27 mouse cellular contexts compared by ENCODE assay signal in the genomic region with DNA sequence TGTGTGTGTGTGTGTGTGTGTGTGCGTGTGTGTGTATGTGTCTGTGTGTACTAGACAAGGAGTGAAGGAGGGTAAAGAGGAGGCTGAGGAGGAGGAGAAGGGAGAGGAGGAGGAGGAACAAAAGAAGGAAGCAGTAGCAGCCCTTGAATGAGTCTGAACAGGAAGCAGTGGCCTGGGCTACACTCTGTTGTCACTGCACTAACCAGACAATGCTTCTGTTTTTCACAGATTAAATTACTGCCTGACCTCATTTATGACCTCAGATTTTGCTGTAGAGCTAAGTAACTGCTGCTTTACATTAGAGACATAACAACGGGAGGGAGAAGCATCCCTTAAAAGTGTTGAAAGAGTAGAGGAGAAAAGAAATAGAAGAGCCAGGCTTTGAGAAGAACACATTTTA. TPM values are rescaled to one million over a fixed set of nuclear protein-coding genes. Genes with fewer than 3 reads are reported as not detected.
DNase-seq lines count a peak whose midpoint lies in the region; ATAC-seq and TF ChIP-seq lines count a peak whose summit lies in the region.
"Had no signal": no experiment of that assay in that cellular context is flagged by ENCODE, and none has a peak within 500 bp of the region (broad histone marks: within the 10 kb centered on the region; RNA-seq: fewer than 3 reads in every experiment).

No protein-coding gene starts in this region.

- no peaks in the 10 kb centered on the region for H3K36me3 ChIP-seq in embryonic facial prominence, embryonic 11.5 days (replicated peaks; ENCODE audit: control insufficient read depth, insufficient read depth, low read depth, low read length)
- H3K36me3 ChIP-seq in embryonic facial prominence, embryonic 10.5 days (replicated peaks) = no peaks in the 10 kb centered on the region
- no peaks in the 10 kb centered on the region for H3K36me3 ChIP-seq in lung, embryonic 14.5 days (ENCODE audit: insufficient read depth)
- H3K36me3 ChIP-seq in neural tube, embryonic 14.5 days (ENCODE audit: control insufficient read depth, insufficient read depth, low read length) = no peaks in the 10 kb centered on the region
- H3K36me3 ChIP-seq: heart, embryonic 12.5 days; stomach, embryonic 15.5 days had no signal

- no peak overlapping the region for H3K9ac ChIP-seq in embryonic facial prominence, embryonic 11.5 days (replicated peaks; ENCODE audit: low read length)
- no peak overlapping the region for H3K9ac ChIP-seq in lung, embryonic 14.5 days
- no peak overlapping the region for H3K9ac ChIP-seq in neural tube, embryonic 14.5 days (replicated peaks; ENCODE audit: low read depth, low read length)
- H3K9ac ChIP-seq: forebrain, postnatal 0 days; heart, embryonic 12.5 days; stomach, embryonic 15.5 days had no signal

- no peak for TF ChIP-seq CTCF in lung, embryonic 14.5 days (IDR thresholded peaks at IDR 0.05; ENCODE audit: low read depth)
- TF ChIP-seq CTCF in left cerebral cortex, adult 2 months (IDR thresholded peaks at IDR 0.05) = no peak

- no peak overlapping the region for H3K27ac ChIP-seq in embryonic facial prominence, embryonic 11.5 days (replicated peaks; ENCODE audit: low read depth, low read length)
- no peak overlapping the region for H3K27ac ChIP-seq in embryonic facial prominence, embryonic 10.5 days (replicated peaks)
- no peak overlapping the region for H3K27ac ChIP-seq in lung, embryonic 14.5 days (ENCODE audit: low read depth)
- no peak overlapping the region for H3K27ac ChIP-seq in neural tube, embryonic 14.5 days (ENCODE audit: low read depth, low read length)
- H3K27ac ChIP-seq in left cerebral cortex, adult 2 months = no peak overlapping the region
- H3K27ac ChIP-seq: stomach, embryonic 15.5 days had no signal

- no peak overlapping the region for H3K4me2 ChIP-seq in embryonic facial prominence, embryonic 11.5 days (ENCODE audit: low read depth, low read length)
- no peak overlapping the region for H3K4me2 ChIP-seq in lung, embryonic 14.5 days
- H3K4me2 ChIP-seq in neural tube, embryonic 14.5 days (ENCODE audit: low read depth, low read length) = peak overlapping the region; percentile 9; the same call in 1 of the 2 replicates
- H3K4me2 ChIP-seq: heart, embryonic 12.5 days; midbrain, embryonic 11.5 days; stomach, embryonic 15.5 days had no signal

- DNase-seq in embryonic facial prominence, embryonic 11.5 days (ENCODE audit: low spot score) = peak; percentile 26
- no peak for DNase-seq in embryonic facial prominence, embryonic 10.5 days (ENCODE audit: low spot score)
- DNase-seq in lung, embryonic 14.5 days = peak; percentile 19
- no peak for DNase-seq in lung, adult 18-20 months
- peak; percentile 6 for DNase-seq in MEL-GATA-1-ER (ENCODE audit: extremely low read depth, low read depth)
- DNase-seq in left cerebral cortex, adult 2 months (ENCODE audit: extremely low spot score in 1 of 2, low spot score in 2 of 2) = no peak
- DNase-seq: adrenal gland, adult 8-10 months; cerebellum, adult 11-12 months; cerebellum, postnatal 10 days; forebrain, postnatal 0 days; gastrocnemius, postnatal 25 days; heart, adult 18-20 months; heart, postnatal 10 days; kidney, adult 11 months; lung, postnatal 10 days had no signal

- intact Hi-C loops in left cerebral cortex, adult 2 months (cut with DNase I) = no loop called here

- peaks cover 23% of the 10 kb centered on the region for H3K27me3 ChIP-seq in embryonic facial prominence, embryonic 11.5 days (ENCODE audit: control insufficient read depth, insufficient read depth, low read length)
- H3K27me3 ChIP-seq in embryonic facial prominence, embryonic 10.5 days (replicated peaks; ENCODE audit: low read depth, poor library complexity, severe bottlenecking) = peaks cover 54% of the 10 kb centered on the region
- H3K27me3 ChIP-seq in lung, embryonic 14.5 days (ENCODE audit: insufficient read depth, low read length) = peaks cover 32% of the 10 kb centered on the region
- H3K27me3 ChIP-seq in neural tube, embryonic 14.5 days (ENCODE audit: control insufficient read depth, insufficient read depth, low read length) = peaks cover 16% of the 10 kb centered on the region

- H3K4me3 ChIP-seq in embryonic facial prominence, embryonic 11.5 days (ENCODE audit: low read depth, low read length) = no peak overlapping the region
- no peak overlapping the region for H3K4me3 ChIP-seq in embryonic facial prominence, embryonic 10.5 days
- no peak overlapping the region for H3K4me3 ChIP-seq in lung, embryonic 14.5 days (ENCODE audit: low read depth, low read length)
- no peak overlapping the region for H3K4me3 ChIP-seq in neural tube, embryonic 14.5 days (ENCODE audit: low read depth, low read length)
- H3K4me3 ChIP-seq in left cerebral cortex, adult 2 months = no peak overlapping the region
- H3K4me3 ChIP-seq: heart, embryonic 12.5 days; stomach, embryonic 15.5 days had no signal

- ATAC-seq in embryonic facial prominence, embryonic 11.5 days (replicated peaks; ENCODE audit: insufficient number of reproducible peaks, low FRiP score, low TSS enrichment, low read depth) = no peak
- ATAC-seq in lung, embryonic 14.5 days (ENCODE audit: insufficient read depth) = no peak
- no peak for ATAC-seq in neural tube, embryonic 14.5 days (ENCODE audit: low read depth)
- ATAC-seq in frontal cortex, adult (ENCODE audit: low TSS enrichment) = no peak
- ATAC-seq: activated CD4-positive, CD25-positive, alpha-beta regulatory T cell, adult 4 months; CD4-positive, CD25-positive, alpha-beta regulatory T cell, adult 4 months; forebrain, postnatal 0 days had no signal

- WGBS in embryonic facial prominence, embryonic 11.5 days = 42% methylated on average over 2 of the region's 2 CpGs
- WGBS in embryonic facial prominence, embryonic 10.5 days = 41% methylated on average over 2 of the region's 2 CpGs
- 53% methylated on average over 2 of the region's 2 CpGs for WGBS in lung, embryonic 14.5 days
- WGBS in neural tube, embryonic 14.5 days = 35% methylated on average over 2 of the region's 2 CpGs

- H3K4me1 ChIP-seq in embryonic facial prominence, embryonic 11.5 days (ENCODE audit: control insufficient read depth, insufficient read depth, low read length) = peaks cover 4% of the 10 kb centered on the region
- H3K4me1 ChIP-seq in embryonic facial prominence, embryonic 10.5 days = peaks cover 39% of the 10 kb centered on the region
- H3K4me1 ChIP-seq in lung, embryonic 14.5 days (ENCODE audit: insufficient read depth) = no peaks in the 10 kb centered on the region
- peaks cover 12% of the 10 kb centered on the region for H3K4me1 ChIP-seq in neural tube, embryonic 14.5 days (ENCODE audit: control insufficient read depth, insufficient read depth, low read length)

- no peaks in the 10 kb centered on the region for H3K9me3 ChIP-seq in embryonic facial prominence, embryonic 11.5 days (replicated peaks; ENCODE audit: control insufficient read depth, low read length)
- no peaks in the 10 kb centered on the region for H3K9me3 ChIP-seq in embryonic facial prominence, embryonic 10.5 days
- H3K9me3 ChIP-seq in lung, embryonic 14.5 days (ENCODE audit: low read depth, low read length) = no peaks in the 10 kb centered on the region
- no peaks in the 10 kb centered on the region for H3K9me3 ChIP-seq in neural tube, embryonic 14.5 days (ENCODE audit: control insufficient read depth, low read length)
- H3K9me3 ChIP-seq: heart, embryonic 12.5 days; stomach, embryonic 15.5 days had no signal

RNA-seq across cellular contexts. Expression of a gene that starts 4.6 kb away (rescaled TPM):
- polyA plus RNA-seq in embryonic facial prominence, embryonic 11.5 days (2014; fragmentation: Nextera tagmentation; extraction: Ambion mirVana) = 1.6 and 1.7 TPM in 2 replicates
- polyA plus RNA-seq in embryonic facial prominence, embryonic 10.5 days (2016; fragmentation: Nextera tagmentation; extraction: Ambion mirVana) = 0.29 and 0.65 TPM in 2 replicates
- polyA plus RNA-seq in lung, embryonic 14.5 days (2014; fragmentation: Nextera tagmentation; extraction: Ambion mirVana) = 0.09 and 0.12 TPM in 2 replicates
- 8.7 and 19.3 TPM in 2 replicates for polyA plus RNA-seq in neural tube, embryonic 14.5 days (2014; fragmentation: Nextera tagmentation; extraction: Ambion mirVana)
- total RNA-seq in left cerebral cortex, adult 2 months (2021) = 10 to 100 TPM; 31.5 to 32.1 TPM
- total RNA-seq: ES-E14; gastrocnemius, postnatal 25 days; heart, adult 18-20 months; liver, adult 2 months; neutrophil, adult 5-6 weeks had no signal
- polyA plus RNA-seq: activated CD4-positive, CD25-positive, alpha-beta regulatory T cell, adult 4 months; CD4-positive, CD25-positive, alpha-beta regulatory T cell, adult 4 months; forebrain, embryonic 11.5 days; liver, adult 2 months; liver, embryonic 16.5 days had no signal

RNA-seq across cellular contexts. Expression of a gene that starts 52.9 kb away (rescaled TPM):
- 5.5 and 6.4 TPM in 2 replicates for polyA plus RNA-seq in embryonic facial prominence, embryonic 11.5 days (2014; fragmentation: Nextera tagmentation; extraction: Ambion mirVana)
- 3.7 and 4.7 TPM in 2 replicates for polyA plus RNA-seq in embryonic facial prominence, embryonic 10.5 days (2016; fragmentation: Nextera tagmentation; extraction: Ambion mirVana)
- polyA plus RNA-seq in lung, embryonic 14.5 days (2014; fragmentation: Nextera tagmentation; extraction: Ambion mirVana) = 27.0 and 27.3 TPM in 2 replicates
- 1.3 and 6.5 TPM in 2 replicates for polyA plus RNA-seq in neural tube, embryonic 14.5 days (2014; fragmentation: Nextera tagmentation; extraction: Ambion mirVana)
- total RNA-seq in left cerebral cortex, adult 2 months (2021) = 1 to 10 TPM; 1.7 to 3.6 TPM
- polyA plus RNA-seq: activated CD4-positive, CD25-positive, alpha-beta regulatory T cell, adult 4 months; CD4-positive, CD25-positive, alpha-beta regulatory T cell, adult 4 months had no signal

Comparison
In these comparisons a context has a peak if more than half of its experiments do, and no peak if none do; other contexts are left out.
1. DNase-seq: peak in embryonic facial prominence, embryonic 11.5 days (single experiment), lung, embryonic 14.5 days (single experiment) and MEL-GATA-1-ER (single experiment); none in embryonic facial prominence, embryonic 10.5 days (single experiment), lung, adult 18-20 months (0 of 2) and left cerebral cortex, adult 2 months (0 of 2).